Mouse (Mus musculus) liver, embryonic 13.5 days (tissue): ENCODE results near the gene Dzip1l. TPM values are rescaled to one million over a fixed set of nuclear protein-coding genes. Genes with fewer than 3 reads are reported as not detected.
A peak's percentile ranks its signal among the peaks of the same experiment; 100 is the strongest.
"Not testable (repeated sequence)": the region's sequence is repeated elsewhere in the genome, so short reads cannot be mapped to it uniquely, and the experiment has no call there.

Source experiments
- ATAC-seq: fragments of 200-750 bp; cut with Nextera tagmentation; 2 replicates; pipeline ENCODE4 v1.8.0; 2017; ENCODE audit warnings: low read depth, mild to moderate bottlenecking, moderate number of reproducible peaks, moderate library complexity
- DNase-seq: peaks from one replicate; pipeline ENCODE4 v3.0.0; 2022
- H3K27ac ChIP-seq: fragments of 300-500 bp; sonication (generic); 2 replicates; pipeline ENCODE4 v1.5.1; 2015; ENCODE audit warnings: moderate library complexity, mild to moderate bottlenecking, inconsistent platforms
- H3K27me3 ChIP-seq: fragments of 300-500 bp; sonication (generic); 2 replicates; pipeline ENCODE4 v1.6.1; 2015; ENCODE audit warnings: mild to moderate bottlenecking, inconsistent platforms
- H3K36me3 ChIP-seq: fragments of 300-500 bp; sonication (generic); 2 replicates; pipeline ENCODE4 v1.6.1; 2015; ENCODE audit warnings: mild to moderate bottlenecking, inconsistent platforms
- H3K4me1 ChIP-seq: fragments of 300-500 bp; sonication (generic); replicated peaks from 2 replicates; pipeline ENCODE4 v1.6.1; 2015; ENCODE audit warnings: inconsistent platforms
- H3K4me2 ChIP-seq: fragments of 300-500 bp; sonication (generic); 2 replicates; pipeline ENCODE4 v1.6.1; 2015; ENCODE audit warnings: inconsistent platforms, mild to moderate bottlenecking, moderate library complexity
- H3K4me3 ChIP-seq: fragments of 300-500 bp; sonication (generic); replicated peaks from 2 replicates; pipeline ENCODE4 v1.5.1; 2015; ENCODE audit warnings: mild to moderate bottlenecking, inconsistent platforms
- H3K9ac ChIP-seq: fragments of 300-500 bp; sonication (generic); 2 replicates; pipeline ENCODE4 v1.6.1; 2015; ENCODE audit warnings: mild to moderate bottlenecking, inconsistent platforms
- H3K9me3 ChIP-seq: fragments of 300-500 bp; sonication (generic); replicated peaks from 2 replicates; pipeline ENCODE4 v1.6.1; 2016; ENCODE audit warnings: inconsistent platforms
- WGBS: fragments of 180-500 bp; shearing (Covaris S2); methylation state at CpG from one replicate; pipeline ENCODE4 v1.1.7; 2015; ENCODE audit not compliant: insufficient replicate concordance; 5-methylcytosine and 5-hydroxymethylcytosine counted together
- polyA plus RNA-seq: library from polyadenylated mRNA; unstranded; fragments of >200 nt; fragmentation: Nextera tagmentation; extraction: Ambion mirVana; gene quantifications from 2 replicates; pipeline ENCODE4 v1.2.1, GENCODE M21; 2015

Gene Dzip1l
- 1.6 TPM in 2 replicates for polyA plus RNA-seq

GRCm38 (mm10) chr9:99629281-99630011 is at the start of gene Dzip1l:
Dzip1l (plus strand) TSS chr9:99629496.
- WGBS, result 2% methylated on average over 44 of the region's 44 CpGs
- H3K27ac ChIP-seq, result no peak within 1 kb of the TSS
- peaks cover 13% of the 10 kb centered on the region for H3K27me3 ChIP-seq
- H3K9ac ChIP-seq, result peak within 1 kb of the TSS; percentile 49
- peak within 1 kb of the TSS; percentile 72 for H3K4me2 ChIP-seq
- peaks cover 4% of the 10 kb centered on the region; the same call in 1 of the 2 replicates for H3K4me1 ChIP-seq
- DNase-seq (peak; percentile 17), ATAC-seq (peak; percentile 63)
- H3K36me3 ChIP-seq, result no peaks in the 10 kb centered on the region
- H3K4me3 ChIP-seq, result peak within 1 kb of the TSS; percentile 53
- no peaks in the 10 kb centered on the region for H3K9me3 ChIP-seq

- WGBS, result 51% methylated on average over 2 of the region's 2 CpGs
- Histone ChIP-seq H3K4me2 (no peak overlapping the region), H3K27me3 (no peaks in the 10 kb centered on the region), H3K9ac (no peak overlapping the region), H3K4me1 (peaks cover 18% of the 10 kb centered on the region), H3K27ac (no peak overlapping the region), H3K4me3 (no peak overlapping the region), H3K9me3 (no peaks in the 10 kb centered on the region), H3K36me3 (peaks cover 62% of the 10 kb centered on the region)
- ATAC-seq (no peak), DNase-seq (no peak)
Observed at GRCm38 (mm10) chr9:99580655-99581054, 48.6 kb upstream of the Dzip1l start.

- no peaks in the 10 kb centered on the region for H3K27me3 ChIP-seq
- DNase-seq (peak; percentile 21), ATAC-seq (no peak)
- no peak overlapping the region for H3K4me2 ChIP-seq
- no peaks in the 10 kb centered on the region for H3K9me3 ChIP-seq
- H3K27ac ChIP-seq, result no peak overlapping the region
- no peak overlapping the region for H3K9ac ChIP-seq
- H3K4me3 ChIP-seq, result no peak overlapping the region
- 26% methylated on average over 8 of the region's 8 CpGs for WGBS
- no peaks in the 10 kb centered on the region for H3K4me1 ChIP-seq
- peaks cover 23% of the 10 kb centered on the region for H3K36me3 ChIP-seq
Observed at GRCm38 (mm10) chr9:99587505-99588202, 41.6 kb upstream of the Dzip1l start.

- WGBS, result 45% methylated on average over 8 of the region's 8 CpGs
- H3K27ac ChIP-seq, result no peak overlapping the region
- ATAC-seq, result no peak
- H3K4me3 ChIP-seq, result no peak overlapping the region
- H3K9ac ChIP-seq, result no peak overlapping the region
- no peak overlapping the region for H3K4me2 ChIP-seq
- no peaks in the 10 kb centered on the region for H3K27me3 ChIP-seq
- H3K4me1 ChIP-seq, result no peaks in the 10 kb centered on the region
- no peak for DNase-seq
- H3K36me3 ChIP-seq, result no peaks in the 10 kb centered on the region
- no peaks in the 10 kb centered on the region for H3K9me3 ChIP-seq
Observed at GRCm38 (mm10) chr9:99591144-99591543, 38.2 kb upstream of the Dzip1l start.

- not testable (repeated sequence) for DNase-seq, H3K4me2 ChIP-seq, H3K9me3 ChIP-seq, ATAC-seq, H3K27ac ChIP-seq, H3K36me3 ChIP-seq, H3K27me3 ChIP-seq, H3K4me3 ChIP-seq, H3K9ac ChIP-seq, H3K4me1 ChIP-seq
- WGBS, result 76% methylated on average over 6 of the region's 6 CpGs
Observed at GRCm38 (mm10) chr9:99599127-99599526, 30.2 kb upstream of the Dzip1l start.

- Histone ChIP-seq H3K36me3 (no peaks in the 10 kb centered on the region), H3K4me1 (no peaks in the 10 kb centered on the region), H3K4me3 (no peak overlapping the region), H3K9me3 (no peaks in the 10 kb centered on the region), H3K27ac (no peak overlapping the region), H3K4me2 (no peak overlapping the region), H3K9ac (no peak overlapping the region), H3K27me3 (no peaks in the 10 kb centered on the region)
- DNase-seq, result no peak
- WGBS, result 64% methylated on average over 2 of the region's 2 CpGs
- no peak for ATAC-seq
Observed at GRCm38 (mm10) chr9:99603566-99603965, 25.7 kb upstream of the Dzip1l start.

GRCm38 (mm10) chr9:99612202-99612601 is 17.1 kb upstream of the Dzip1l start, which contains the start of gene A4gnt:
A4gnt (plus strand) TSS chr9:99612502.
- no peak within 1 kb of the TSS for H3K27ac ChIP-seq
- no peak within 1 kb of the TSS for H3K9ac ChIP-seq
- WGBS, result 10% methylated on average over 2 of the region's 2 CpGs
- no peaks in the 10 kb centered on the region for H3K36me3 ChIP-seq
- H3K27me3 ChIP-seq, result no peaks in the 10 kb centered on the region
- ATAC-seq (no peak), DNase-seq (no peak)
- no peak within 1 kb of the TSS for H3K4me2 ChIP-seq
- no peaks in the 10 kb centered on the region for H3K4me1 ChIP-seq
- H3K9me3 ChIP-seq, result no peaks in the 10 kb centered on the region
- no peak within 1 kb of the TSS for H3K4me3 ChIP-seq

- Histone ChIP-seq H3K4me3 (no peak overlapping the region), H3K9me3 (no peaks in the 10 kb centered on the region), H3K9ac (no peak overlapping the region), H3K36me3 (no peaks in the 10 kb centered on the region), H3K27ac (no peak overlapping the region), H3K4me2 (no peak overlapping the region), H3K27me3 (no peaks in the 10 kb centered on the region), H3K4me1 (no peaks in the 10 kb centered on the region)
- WGBS, result 77% methylated on average over 8 of the region's 8 CpGs
- ATAC-seq (no peak), DNase-seq (no peak)
Observed at GRCm38 (mm10) chr9:99619688-99620087, 9.6 kb upstream of the Dzip1l start.

- no peak for DNase-seq
Observed at GRCm38 (mm10) chr9:99620196-99620595, 9.1 kb upstream of the Dzip1l start.

GRCm38 (mm10) chr9:99622034-99622433 is 7.3 kb upstream of the Dzip1l start:
- Histone ChIP-seq H3K4me3 (no peak overlapping the region), H3K36me3 (no peaks in the 10 kb centered on the region), H3K27me3 (no peaks in the 10 kb centered on the region), H3K4me2 (no peak overlapping the region), H3K9ac (no peak overlapping the region), H3K4me1 (no peaks in the 10 kb centered on the region), H3K9me3 (no peaks in the 10 kb centered on the region), H3K27ac (no peak overlapping the region)
- ATAC-seq (no peak), DNase-seq (no peak)
- 48% methylated on average over 1 of the region's 1 CpGs for WGBS

More at GRCm38 (mm10) chr9:99620196-99620595, 9.1 kb upstream of the Dzip1l start:
- Histone ChIP-seq H3K9ac (no peak overlapping the region), H3K4me2 (no peak overlapping the region), H3K9me3 (no peaks in the 10 kb centered on the region), H3K27ac (no peak overlapping the region), H3K4me3 (no peak overlapping the region), H3K4me1 (no peaks in the 10 kb centered on the region), H3K36me3 (no peaks in the 10 kb centered on the region), H3K27me3 (no peaks in the 10 kb centered on the region)
- 77% methylated on average over 11 of the region's 11 CpGs for WGBS
- no peak for ATAC-seq

- no peaks in the 10 kb centered on the region for H3K4me1 ChIP-seq
- H3K27ac ChIP-seq, result no peak overlapping the region
- ATAC-seq (no peak), DNase-seq (no peak)
- no peaks in the 10 kb centered on the region for H3K36me3 ChIP-seq
- no peak overlapping the region for H3K4me3 ChIP-seq
- WGBS, result 40% methylated on average over 2 of the region's 2 CpGs
- no peaks in the 10 kb centered on the region for H3K9me3 ChIP-seq
- H3K27me3 ChIP-seq, result no peaks in the 10 kb centered on the region
- H3K4me2 ChIP-seq, result no peak overlapping the region
- no peak overlapping the region for H3K9ac ChIP-seq
Observed at GRCm38 (mm10) chr9:99622966-99623365, 6.3 kb upstream of the Dzip1l start.
